Mouse (Mus musculus) thymus, adult 2 months (tissue): Measurements from ENCODE around the gene Mga. TPM values are rescaled to one million over a fixed set of nuclear protein-coding genes. Genes with fewer than 3 reads are reported as not detected.

Source experiments
- DNase-seq: peaks from one replicate; pipeline ENCODE4 v3.0.0; 2021
- H3K27ac ChIP-seq: fragments of 200-500 bp; 2 replicates; pipeline ENCODE4 v1.5.1; 2012; ENCODE audit warnings: low read length, control low read depth; ENCODE audit not compliant: control insufficient read depth, insufficient read depth
- H3K27me3 ChIP-seq: fragments of 200-500 bp; 2 replicates; pipeline ENCODE4 v1.6.1; 2012; ENCODE audit warnings: mild to moderate bottlenecking, low read length, moderate library complexity, mixed read lengths; ENCODE audit not compliant: control insufficient read depth, insufficient read depth
- H3K36me3 ChIP-seq: fragments of 200-500 bp; 2 replicates; pipeline ENCODE4 v1.6.1; 2012; ENCODE audit warnings: mild to moderate bottlenecking, low read length, moderate library complexity; ENCODE audit not compliant: control insufficient read depth, insufficient read depth
- H3K4me1 ChIP-seq: fragments of 200-500 bp; replicated peaks from 2 replicates; pipeline ENCODE4 v1.6.1; 2012; ENCODE audit warnings: low read length; ENCODE audit not compliant: control insufficient read depth, insufficient read depth
- H3K4me3 ChIP-seq: fragments of 200-500 bp; 2 replicates; pipeline ENCODE4 v1.5.1; 2012; ENCODE audit warnings: mild to moderate bottlenecking, low read length, control low read depth, moderate library complexity; ENCODE audit not compliant: control insufficient read depth, insufficient read depth
- CTCF ChIP-seq: fragments of 200-500 bp; IDR thresholded peaks from 2 replicates; pipeline ENCODE4 v1.5.1; 2012; ENCODE audit warnings: mild to moderate bottlenecking, control low read depth, low read length, moderate library complexity, borderline replicate concordance; ENCODE audit not compliant: control insufficient read depth, poor library complexity, insufficient read depth; ENCODE audit errors: extremely low read depth
- POLR2A ChIP-seq: fragments of 200-500 bp; IDR thresholded peaks from 2 replicates; pipeline ENCODE4 v1.6.1; 2012; ENCODE audit warnings: mild to moderate bottlenecking, low read length, control low read depth, moderate library complexity; ENCODE audit not compliant: control insufficient read depth, poor library complexity, insufficient read depth; ENCODE audit errors: extremely low read depth
- WGBS: fragments of 180-500 bp; shearing (Covaris S2); methylation state at CpG from one replicate; pipeline ENCODE4 v1.1.7; 2018; 5-methylcytosine and 5-hydroxymethylcytosine counted together
- polyA plus RNA-seq: library from polyadenylated mRNA; depleted of rRNA; stranded (reverse); fragments of >200 nt; gene quantifications from 2 replicates; pipeline ENCODE4 v1.2.3, GENCODE M21; 2012

The Mga gene
- polyA plus RNA-seq, 1 experiment: 50.6 TPM

- Histone ChIP-seq H3K4me1 (peaks cover 9% of the 10 kb centered on the region), H3K4me3 (no peak overlapping the region), H3K27me3 (no peaks in the 10 kb centered on the region), H3K36me3 (0 out of 2 replicates have a peak, but pooled peaks cover 3% of the 10 kb centered on the region), H3K27ac (no peak overlapping the region)
- 16% methylated on average over 9 of the region's 9 CpGs for WGBS
- DNase-seq: peak; percentile 56
- no peak for TF ChIP-seq POLR2A
- TF ChIP-seq CTCF: no peak
Observed at GRCm38 (mm10) chr2:119970571-119970970, 73.5 kb downstream of the Mga start.

DNA sequence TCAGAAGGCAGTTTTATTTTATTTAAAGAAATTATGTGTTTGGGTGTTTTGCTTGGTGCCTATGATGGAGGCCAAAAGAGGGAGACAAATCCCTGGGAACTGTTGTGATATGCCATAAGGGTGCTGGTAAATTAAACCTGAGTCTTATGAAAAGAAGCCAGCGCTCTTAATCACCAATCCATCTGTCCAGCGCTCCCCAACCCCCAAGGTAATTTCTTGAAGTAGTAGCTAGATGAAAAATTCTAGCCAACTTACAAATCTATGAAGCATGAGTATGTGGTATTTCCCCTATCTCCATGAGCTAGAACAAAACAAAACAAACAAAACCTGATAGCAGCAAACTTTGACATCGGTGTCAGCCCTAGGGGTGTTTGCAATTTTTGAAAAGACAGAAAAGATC, 74.3 kb downstream of the Mga start:
- H3K27ac ChIP-seq: no peak overlapping the region
- H3K4me1 ChIP-seq: peaks cover 9% of the 10 kb centered on the region
- TF ChIP-seq POLR2A: no peak
- no peak for TF ChIP-seq CTCF
- 94% methylated on average over 3 of the region's 3 CpGs for whole genome bisulfite sequencing
- no peak overlapping the region for H3K4me3 ChIP-seq
- H3K36me3 ChIP-seq: 0 out of 2 replicates have a peak, but pooled peaks cover 3% of the 10 kb centered on the region
- no peak for DNase-seq
- no peaks in the 10 kb centered on the region for H3K27me3 ChIP-seq

DNA sequence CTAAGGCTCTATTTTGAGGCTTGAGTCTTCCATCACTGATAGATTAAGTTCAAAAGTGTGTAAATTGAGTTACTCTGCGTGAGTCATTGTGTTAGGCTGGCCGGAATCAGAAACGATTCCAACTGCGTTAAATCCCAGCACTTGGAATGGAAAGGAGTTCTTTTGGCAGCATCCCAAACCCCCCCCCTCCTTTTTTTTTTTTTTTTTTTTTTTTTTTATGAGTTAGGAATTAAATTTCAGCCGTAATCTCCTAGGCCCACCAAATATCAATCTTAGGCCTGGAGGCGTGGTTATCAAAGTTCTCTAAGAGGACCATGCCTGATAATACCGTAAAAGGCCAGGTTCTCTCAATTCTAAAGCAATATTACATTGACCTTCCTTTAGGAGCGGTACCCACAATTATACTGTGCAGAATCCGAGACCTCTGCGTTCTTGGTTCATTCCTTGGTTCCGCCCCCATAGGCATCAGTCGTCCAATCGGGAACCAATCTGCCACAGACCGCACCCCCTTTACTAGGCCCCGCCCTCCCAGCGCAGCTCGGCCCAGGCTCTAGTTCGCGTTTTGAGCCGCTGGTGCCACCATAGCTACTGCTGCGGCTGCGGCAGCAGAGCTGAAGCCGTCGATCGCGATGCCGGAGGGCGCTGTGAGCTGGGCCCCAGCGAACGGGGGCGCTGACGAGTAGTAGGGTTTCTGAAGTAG, 75.0 kb downstream of the Mga start:
- Histone ChIP-seq H3K27me3 (no peaks in the 10 kb centered on the region), H3K4me3 (peak overlapping the region; percentile 79), H3K36me3 (no peaks in the 10 kb centered on the region), H3K4me1 (peaks cover 9% of the 10 kb centered on the region), H3K27ac (no peak overlapping the region)
- TF ChIP-seq CTCF (no peak; the same call in none of the 2 replicates), POLR2A (no peak)
- DNase-seq: peak; percentile 98
- 7% methylated on average over 32 of the region's 32 CpGs for WGBS

DNA sequence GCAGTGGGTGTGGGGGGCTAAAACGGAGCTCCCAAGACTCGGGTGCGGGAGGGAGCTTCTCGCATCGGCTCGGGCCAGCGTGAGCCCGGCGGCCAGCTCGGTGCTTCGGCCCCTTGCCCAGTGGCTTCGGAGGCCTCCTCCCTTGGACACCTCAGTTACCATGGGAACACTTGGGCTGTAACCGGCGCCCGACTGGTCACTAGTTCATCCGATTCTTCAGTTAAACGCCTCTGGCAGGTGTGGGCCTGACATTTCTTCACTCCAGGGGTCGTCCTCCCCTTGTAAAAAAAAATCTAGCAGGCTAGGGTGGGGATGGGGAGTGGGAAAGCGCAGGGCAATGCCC, 75.5 kb downstream of the Mga start, which contains the start of gene Mapkbp1:
Mapkbp1 (plus strand) TSS at position 163 of the 343 bp plus-strand sequence.
- Histone ChIP-seq H3K27ac (no peak within 1 kb of the TSS), H3K27me3 (no peaks in the 10 kb centered on the region), H3K4me3 (peak within 1 kb of the TSS; percentile 79), H3K4me1 (peaks cover 9% of the 10 kb centered on the region), H3K36me3 (no peaks in the 10 kb centered on the region)
- DNase-seq: no peak
- 2% methylated on average over 19 of the region's 19 CpGs for WGBS
- TF ChIP-seq CTCF (no peak; the same call in 1 of the 2 replicates), POLR2A (no peak)

DNA sequence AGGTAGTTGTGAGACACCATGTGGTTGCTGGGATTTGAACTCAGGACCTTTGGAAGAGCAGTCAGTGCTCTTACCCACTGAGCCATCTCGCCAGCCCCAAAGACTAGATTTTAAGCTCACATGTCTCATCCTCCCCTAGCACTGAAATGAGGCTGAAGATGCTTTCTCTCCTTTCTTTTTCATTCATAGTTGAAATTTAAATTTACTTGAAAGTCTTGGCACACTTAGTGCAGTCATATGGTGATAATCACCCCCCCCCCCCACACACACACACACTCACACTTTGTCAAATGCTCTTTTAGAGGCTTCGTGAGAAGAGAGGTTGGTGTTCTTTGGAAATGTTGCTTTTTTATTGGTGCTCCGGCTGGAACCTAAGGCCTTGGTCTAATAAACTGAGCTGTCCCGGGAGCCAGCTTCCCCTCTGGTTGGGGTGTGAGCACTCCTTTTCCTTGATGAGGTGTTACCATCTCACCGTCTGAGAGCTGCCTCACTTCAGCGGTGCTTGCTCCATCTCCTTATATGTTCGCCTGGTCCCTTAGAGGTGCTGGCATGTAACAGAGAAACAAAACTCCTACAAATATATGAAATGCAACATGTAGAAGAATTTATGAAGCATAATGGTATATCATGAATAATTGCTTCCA, 83.4 kb downstream of the Mga start:
- Histone ChIP-seq H3K4me3 (no peak overlapping the region), H3K36me3 (no peaks in the 10 kb centered on the region), H3K4me1 (no peaks in the 10 kb centered on the region), H3K27ac (no peak overlapping the region), H3K27me3 (no peaks in the 10 kb centered on the region)
- WGBS: 97% methylated on average over 7 of the region's 7 CpGs
- DNase-seq: no peak
- TF ChIP-seq CTCF (no peak), POLR2A (no peak)

GRCm38 (mm10) chr2:119981631-119982030, 84.6 kb downstream of the Mga start:
- Histone ChIP-seq H3K4me1 (no peaks in the 10 kb centered on the region), H3K36me3 (no peaks in the 10 kb centered on the region), H3K4me3 (no peak overlapping the region), H3K27ac (no peak overlapping the region), H3K27me3 (no peaks in the 10 kb centered on the region)
- DNase-seq: no peak
- no peak for TF ChIP-seq POLR2A
- no peak for TF ChIP-seq CTCF
- WGBS: 92% methylated on average over 2 of the region's 2 CpGs

DNA sequence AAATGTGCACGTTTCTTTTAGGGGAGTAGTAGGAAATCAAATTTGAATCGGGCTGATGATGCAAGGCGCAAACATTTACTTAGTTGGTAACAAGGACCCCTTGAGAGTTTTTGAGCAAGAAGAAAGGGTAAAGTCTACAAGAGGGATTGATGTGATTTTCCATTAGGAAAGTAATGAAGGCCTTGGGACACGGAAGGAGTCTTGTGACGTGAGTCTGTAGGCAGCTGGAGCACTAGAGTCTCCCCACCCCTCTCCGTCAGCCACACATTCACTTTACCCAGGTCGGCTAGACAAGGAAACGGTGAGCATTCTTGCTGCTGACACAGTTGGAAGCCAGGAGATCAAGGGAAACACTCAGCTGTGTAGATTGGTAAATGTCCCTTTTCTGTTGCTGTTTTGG, 88.8 kb downstream of the Mga start:
- Histone ChIP-seq H3K4me3 (no peak overlapping the region), H3K4me1 (no peaks in the 10 kb centered on the region), H3K27me3 (no peaks in the 10 kb centered on the region), H3K27ac (no peak overlapping the region), H3K36me3 (no peaks in the 10 kb centered on the region)
- DNase-seq: no peak
- TF ChIP-seq CTCF (no peak), POLR2A (no peak)
- 93% methylated on average over 8 of the region's 8 CpGs for WGBS
